Mouse (Mus musculus) heart, postnatal 25 days (tissue): ENCODE data around the gene Olfr469. TPM values are rescaled to one million over a fixed set of nuclear protein-coding genes. Genes with fewer than 3 reads are reported as not detected.
"Not testable (repeated sequence)": the region's sequence is repeated elsewhere in the genome, so short reads cannot be mapped to it uniquely, and the experiment has no call there.

Experiments used
- DNase-seq: peaks from one replicate; pipeline ENCODE4 v3.0.0; 2022; ENCODE audit warnings: low spot score
- intact Hi-C: fragments of 180-260 bp; cut with DNase I; formaldehyde crosslinking; loops from one replicate; pipeline ENCODE4 v1.15.1; 2025
- total RNA-seq, 2 experiments: library from RNA; stranded (reverse); gene quantifications; 2 replicates each; pipeline ENCODE4 v1.2.3; 2021

Gene Olfr469
- not detected for total RNA-seq

GRCm38 (mm10) chr7:107825441-107825840 is at the start of gene Olfr469:
TSS of gene Olfr469 (minus strand) at chr7:107825541.
- DNase-seq, intact Hi-C loops: not testable (repeated sequence)

- intact Hi-C loops, DNase-seq: not testable (repeated sequence)
Observed at GRCm38 (mm10) chr7:107847390-107847789, 22.0 kb upstream of the Olfr469 start, which contains the start of gene Olfr470. TSS of gene Olfr470 (minus strand) at chr7:107847490.

- intact Hi-C loops: loop anchor here (2.0 kb wide), 1 partner anchor 25 kb away; no protein-coding TSS in a partner anchor
Observed at GRCm38 (mm10) chr7:107841719-107842118, 16.4 kb upstream of the Olfr469 start.

GRCm38 (mm10) chr7:107823867-107824266 is 1.5 kb downstream of the Olfr469 start:
- intact Hi-C loops, DNase-seq: not testable (repeated sequence)

More at GRCm38 (mm10) chr7:107841719-107842118, 16.4 kb upstream of the Olfr469 start:
- no peak for DNase-seq

- no peak for DNase-seq
- intact Hi-C loops: loop anchor here (5.0 kb wide), 1 partner anchor 43 kb away; no protein-coding TSS in a partner anchor
Observed at GRCm38 (mm10) chr7:107819442-107819841, 5.9 kb downstream of the Olfr469 start.

GRCm38 (mm10) chr7:107811963-107812362 is 13.4 kb downstream of the Olfr469 start, which contains the start of gene Olfr467:
TSS of gene Olfr467 (plus strand) at chr7:107812263.
- DNase-seq: no peak
- intact Hi-C loops: no loop called here

GRCm38 (mm10) chr7:107802138-107802537 is 23.2 kb downstream of the Olfr469 start:
- intact Hi-C loops: no loop called here
- no peak for DNase-seq

GRCm38 (mm10) chr7:107801108-107801507 is 24.2 kb downstream of the Olfr469 start, which contains the start of gene Ovch2:
TSS of gene Ovch2 (minus strand) at chr7:107801208.
- intact Hi-C loops: no loop called here
- DNase-seq: no peak

- intact Hi-C loops: no loop called here
- DNase-seq: no peak
Observed at GRCm38 (mm10) chr7:107796500-107796899, 28.8 kb downstream of the Olfr469 start.

- intact Hi-C loops: no loop called here
- DNase-seq: no peak
Observed at GRCm38 (mm10) chr7:107787977-107788620, 37.2 kb downstream of the Olfr469 start.

- no peak for DNase-seq
- intact Hi-C loops: loop anchor here (1.0 to 5.0 kb wide), 3 partner anchors 31 to 562 kb away; no protein-coding TSS in a partner anchor
Observed at GRCm38 (mm10) chr7:107779611-107780010, 45.7 kb downstream of the Olfr469 start.

- intact Hi-C loops: loop anchor here (2.0 to 5.0 kb wide), 2 partner anchors 29 to 561 kb away; no protein-coding TSS in a partner anchor
- DNase-seq: no peak
Observed at GRCm38 (mm10) chr7:107778216-107778615, 47.1 kb downstream of the Olfr469 start.

GRCm38 (mm10) chr7:107770812-107771211 is 54.5 kb downstream of the Olfr469 start:
- DNase-seq: no peak
- intact Hi-C loops: no loop called here

Other genes starting within 250 kb of the Olfr469 start
- gene Ppfibp2, start 230.3 kb downstream of the Olfr469 start, total RNA-seq: 10 to 100 TPM; 20.4 to 20.9 TPM
- not detected for gene 5330417H12Rik, start 200.4 kb downstream of the Olfr469 start, total RNA-seq
- not detected for gene Cyb5r2, start 67.5 kb downstream of the Olfr469 start, total RNA-seq
- not detected for gene Ovch2, start 24.3 kb downstream of the Olfr469 start, total RNA-seq
- gene Olfr467, start 13.3 kb downstream of the Olfr469 start, total RNA-seq: not detected
- gene Olfr470, start 21.9 kb upstream of the Olfr469 start, total RNA-seq: not detected
- gene Olfr472, start 72.4 kb upstream of the Olfr469 start, total RNA-seq: not detected
- gene Olfr473, start 104.9 kb upstream of the Olfr469 start, total RNA-seq: not detected
- not detected for gene Olfr474, start 129.1 kb upstream of the Olfr469 start, total RNA-seq
- not detected for gene Olfr476, start 139.3 kb upstream of the Olfr469 start, total RNA-seq
- not detected for gene Olfr477, start 161.2 kb upstream of the Olfr469 start, total RNA-seq
- not detected for gene Olfr478, start 208.4 kb upstream of the Olfr469 start, total RNA-seq
- gene Olfr479, start 225.2 kb upstream of the Olfr469 start, total RNA-seq: not detected
- not detected for gene Olfr480, start 241.8 kb upstream of the Olfr469 start, total RNA-seq